Mouse (Mus musculus) effector memory CD4-positive, alpha-beta T cell, adult 5 months (primary cell): ENCODE data around the gene Hspa12a. TPM values are rescaled to one million over a fixed set of nuclear protein-coding genes. Genes with fewer than 3 reads are reported as not detected.

Source experiments
- polyA plus RNA-seq: library from polyadenylated mRNA; unstranded; fragments of 100-300 nt; shearing (Covaris generic); gene quantifications from one replicate; pipeline ENCODE4 v1.2.1, GENCODE M21; 2017

The Hspa12a gene
- 0.71 TPM for polyA plus RNA-seq

DNA sequence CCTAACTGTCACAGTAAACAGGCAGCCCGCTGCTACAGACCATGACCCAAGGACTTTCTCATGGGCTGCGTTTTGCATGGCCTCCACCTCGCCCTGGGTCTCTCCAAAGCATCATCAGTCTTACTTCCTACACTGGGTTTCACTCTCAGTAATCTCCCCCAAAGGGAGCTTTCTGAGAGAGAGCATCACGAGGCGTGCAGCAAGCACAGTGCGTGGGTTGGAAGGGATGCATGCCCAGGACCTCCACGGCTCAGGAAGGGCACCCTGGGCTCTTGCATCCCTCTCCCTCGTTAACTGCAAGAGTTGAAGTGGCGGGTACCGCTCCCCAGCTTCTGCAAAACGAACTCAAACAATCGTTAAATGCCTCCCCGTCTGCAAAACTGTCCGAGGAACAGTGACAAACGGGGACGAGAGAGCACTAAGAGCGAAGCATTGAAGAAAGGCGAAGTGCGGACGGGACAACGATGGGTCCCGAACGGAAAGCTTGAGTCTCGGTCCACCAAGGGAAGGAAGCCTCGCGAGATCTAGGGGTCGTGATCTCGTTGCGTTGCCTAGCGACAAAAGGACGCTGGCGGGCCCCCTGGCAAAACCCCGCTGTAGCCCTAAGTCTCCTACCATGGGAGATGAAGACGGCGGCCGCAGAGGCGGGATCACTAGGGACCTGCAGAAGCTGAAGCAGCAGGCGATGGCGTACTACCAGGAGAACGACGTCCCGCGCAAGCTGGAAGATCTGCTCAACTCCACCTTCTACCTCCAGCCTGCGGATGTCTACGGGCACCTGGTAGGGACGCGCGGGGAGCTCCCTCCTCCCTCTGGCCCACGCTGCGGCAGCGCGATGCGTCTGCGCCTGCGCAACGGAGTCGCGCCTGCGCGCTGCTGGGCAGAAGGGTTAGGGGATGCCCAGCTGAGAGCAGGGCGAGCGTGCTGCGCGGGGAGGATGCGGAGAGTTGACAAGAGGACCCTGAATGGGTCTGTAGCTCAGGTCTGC, at the start of gene Hspa12a, which contains the start of gene Eno4:
TSS of gene Hspa12a (minus strand) at position 814 of the 988 bp plus-strand sequence.
TSS of gene Eno4 (plus strand) at position 585 of the 988 bp plus-strand sequence.

DNA sequence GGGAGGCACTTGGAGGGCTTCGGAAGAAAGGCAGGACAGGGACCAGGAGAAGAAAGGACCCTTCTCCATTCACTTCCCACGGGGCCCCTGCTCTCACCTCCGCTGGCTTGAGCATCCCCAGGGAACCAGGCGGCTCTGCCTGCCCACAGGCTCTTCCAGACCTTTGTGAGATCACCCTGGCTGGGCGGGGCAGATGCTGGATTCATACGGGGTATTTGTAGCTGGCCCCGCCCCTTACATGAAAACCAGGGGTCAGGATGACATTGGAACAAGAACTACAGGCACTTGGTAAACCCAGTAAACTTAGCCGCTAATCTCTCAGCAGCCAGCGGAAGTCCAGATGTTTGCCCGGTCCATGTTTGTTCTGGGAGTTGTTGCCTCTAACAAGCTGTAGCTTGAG, 149.2 kb downstream of the Hspa12a start, which contains the start of gene 1700019N19Rik:
TSS of gene 1700019N19Rik (minus strand) at position 178 of the 400 bp plus-strand sequence.

GRCm38 (mm10) chr19:58759423-58759822, 184.0 kb downstream of the Hspa12a start, which contains the start of gene Pnliprp2:
Gene Pnliprp2 (plus strand): TSS chr19:58759719.

Other genes with a start within 250 kb of the Hspa12a start
- not detected for gene Pnliprp1, start 214.8 kb downstream of the Hspa12a start, polyA plus RNA-seq
- not detected for gene Pnliprp2, start 183.9 kb downstream of the Hspa12a start, polyA plus RNA-seq
- not detected for gene 1700019N19Rik, start 149.2 kb downstream of the Hspa12a start, polyA plus RNA-seq
- not detected for gene Eno4, start 229 bp downstream of the Hspa12a start, polyA plus RNA-seq
- gene Shtn1, start 132.4 kb upstream of the Hspa12a start, polyA plus RNA-seq: 0.92 TPM
- gene Vax1, start 226.4 kb upstream of the Hspa12a start, polyA plus RNA-seq: not detected